Mouse (Mus musculus) C2C12 (cell line): Measurements from ENCODE around the gene Igf2bp1. TPM values are rescaled to one million over a fixed set of nuclear protein-coding genes. Genes with fewer than 3 reads are reported as not detected.
A peak's percentile ranks its signal among the peaks of the same experiment; 100 is the strongest.

Experiments
- H3K27me3 ChIP-seq: one replicate; pipeline ENCODE4 v1.6.1; 2011; ENCODE audit not compliant: control insufficient read depth, insufficient read depth, insufficient read length
- H3K36me3 ChIP-seq: one replicate; pipeline ENCODE4 v1.6.1; 2011; ENCODE audit not compliant: control insufficient read depth, insufficient read depth
- H3K4me3 ChIP-seq: one replicate; pipeline ENCODE4 v1.5.1; 2011; ENCODE audit warnings: mild to moderate bottlenecking, control low read depth; ENCODE audit not compliant: poor library complexity, insufficient read depth, severe bottlenecking
- H3K79me2 ChIP-seq: one replicate; pipeline ENCODE4 v1.6.1; 2011; ENCODE audit not compliant: control insufficient read depth, insufficient read depth
- H3K79me3 ChIP-seq: one replicate; pipeline ENCODE4 v1.6.1; 2011; ENCODE audit warnings: low read depth, control low read depth
- H3ac ChIP-seq: one replicate; pipeline ENCODE3; 2011; ENCODE audit warnings: low read depth; ENCODE audit not compliant: control insufficient read depth, insufficient read length
- CEBPB ChIP-seq: IDR thresholded peaks from one replicate; pipeline ENCODE4 v1.6.1; 2011; ENCODE audit warnings: low read depth, mild to moderate bottlenecking, control low read depth, moderate library complexity
- CTCF ChIP-seq: IDR thresholded peaks from one replicate; pipeline ENCODE4 v1.5.1; 2011; ENCODE audit not compliant: control insufficient read depth, insufficient read depth, insufficient read length
- FOSL1 ChIP-seq: IDR thresholded peaks from one replicate; pipeline ENCODE4 v1.8.0; 2011; ENCODE audit warnings: mild to moderate bottlenecking, low read length; ENCODE audit not compliant: poor library complexity, insufficient read depth, severe bottlenecking
- MAX ChIP-seq: IDR thresholded peaks from one replicate; pipeline ENCODE4 v1.6.1; 2011; ENCODE audit warnings: mild to moderate bottlenecking, control low read depth
- MYOD1 ChIP-seq: IDR thresholded peaks from one replicate; pipeline ENCODE4 v1.6.1; 2011; ENCODE audit warnings: low read depth; ENCODE audit not compliant: control insufficient read depth, insufficient read length
- MYOG ChIP-seq: IDR thresholded peaks from one replicate; pipeline ENCODE4 v1.6.1; 2011; ENCODE audit not compliant: control insufficient read depth, insufficient read length; ENCODE audit errors: extremely low read depth
- USF1 ChIP-seq: IDR thresholded peaks from one replicate; pipeline ENCODE4 v1.6.1; 2011; ENCODE audit warnings: low read depth, mild to moderate bottlenecking, control low read depth, moderate library complexity
- polyA plus RNA-seq: library from polyadenylated mRNA; unstranded; fragments of >200 nt; fragmentation: generic; extraction: Trizol; gene quantifications from one replicate; pipeline ENCODE4 v1.2.1, GENCODE M21; 2012; ENCODE audit warnings: missing spikeins

Gene Igf2bp1
- polyA plus RNA-seq, 1 experiment, result 0.74 TPM

- TF ChIP-seq CEBPB (no peak), MYOG (no peak), USF1 (no peak), CTCF (no peak), FOSL1 (no peak), MAX (no peak)
- peaks cover 18% of the 10 kb centered on the region for H3K27me3 ChIP-seq
- peaks cover 9% of the 10 kb centered on the region for H3K36me3 ChIP-seq
- H3ac ChIP-seq, result no peak overlapping the region
- peaks cover 7% of the 10 kb centered on the region for H3K79me3 ChIP-seq
- peaks cover 17% of the 10 kb centered on the region for H3K79me2 ChIP-seq
- H3K4me3 ChIP-seq, result peak overlapping the region; percentile 91
Observed at GRCm38 (mm10) chr11:96034116-96034515, 28.4 kb upstream of the Igf2bp1 start.

- Histone ChIP-seq H3ac (no peak overlapping the region), H3K4me3 (no peak overlapping the region), H3K27me3 (peaks cover 24% of the 10 kb centered on the region), H3K79me2 (peaks cover 17% of the 10 kb centered on the region), H3K79me3 (peaks cover 7% of the 10 kb centered on the region), H3K36me3 (peaks cover 3% of the 10 kb centered on the region)
- no peak for TF ChIP-seq CEBPB
- TF ChIP-seq MYOG, result no peak
- no peak for TF ChIP-seq MAX
- TF ChIP-seq CTCF, result no peak
- no peak for TF ChIP-seq USF1
- no peak for TF ChIP-seq MYOD1
- no peak for TF ChIP-seq FOSL1
Observed at GRCm38 (mm10) chr11:96033264-96033663, 27.5 kb upstream of the Igf2bp1 start.

- Histone ChIP-seq H3K4me3 (no peak overlapping the region), H3K79me3 (peaks cover 7% of the 10 kb centered on the region), H3K79me2 (peaks cover 16% of the 10 kb centered on the region), H3K27me3 (peaks cover 28% of the 10 kb centered on the region), H3K36me3 (no peaks in the 10 kb centered on the region), H3ac (no peak overlapping the region)
- TF ChIP-seq MYOG (no peak), CEBPB (no peak), MYOD1 (no peak), FOSL1 (no peak)
Observed at GRCm38 (mm10) chr11:96031701-96032100, 26.0 kb upstream of the Igf2bp1 start.

- H3K79me2 ChIP-seq, result peaks cover 8% of the 10 kb centered on the region
- peaks cover 32% of the 10 kb centered on the region for H3K27me3 ChIP-seq
- no peak for TF ChIP-seq CEBPB
- no peak for TF ChIP-seq MAX
- no peak for TF ChIP-seq CTCF
- no peak for TF ChIP-seq MYOD1
- no peak for TF ChIP-seq USF1
- no peak for TF ChIP-seq MYOG
- no peak for TF ChIP-seq FOSL1
- H3ac ChIP-seq, result no peak overlapping the region
- peaks cover 2% of the 10 kb centered on the region for H3K79me3 ChIP-seq
- H3K4me3 ChIP-seq, result no peak overlapping the region
- no peaks in the 10 kb centered on the region for H3K36me3 ChIP-seq
Observed at GRCm38 (mm10) chr11:96030571-96030970, 24.8 kb upstream of the Igf2bp1 start.

- H3K36me3 ChIP-seq, result no peaks in the 10 kb centered on the region
- no peak overlapping the region for H3K4me3 ChIP-seq
- no peaks in the 10 kb centered on the region for H3K79me2 ChIP-seq
- no peaks in the 10 kb centered on the region for H3K79me3 ChIP-seq
- H3ac ChIP-seq, result no peak overlapping the region
- peaks cover 37% of the 10 kb centered on the region for H3K27me3 ChIP-seq
- TF ChIP-seq USF1 (no peak), MYOD1 (no peak), CEBPB (no peak), FOSL1 (no peak), CTCF (no peak), MYOG (no peak), MAX (no peak)
Observed at GRCm38 (mm10) chr11:96028130-96028529, 22.4 kb upstream of the Igf2bp1 start.

GRCm38 (mm10) chr11:96020622-96021021, 14.9 kb upstream of the Igf2bp1 start:
- no peak overlapping the region for H3ac ChIP-seq
- TF ChIP-seq MYOG (no peak), MYOD1 (no peak), CTCF (no peak), MAX (no peak)
- H3K79me3 ChIP-seq, result no peaks in the 10 kb centered on the region
- no peaks in the 10 kb centered on the region for H3K36me3 ChIP-seq
- H3K79me2 ChIP-seq, result no peaks in the 10 kb centered on the region
- peaks cover 5% of the 10 kb centered on the region for H3K27me3 ChIP-seq
- no peak overlapping the region for H3K4me3 ChIP-seq
